Comparison of ENCODE assay signal across 9 mouse cellular contexts in genomic region chr12:51729058-51729457, GRCm38 (mm10). TPM values are rescaled to one million over a fixed set of nuclear protein-coding genes. Genes with fewer than 3 reads are reported as not detected.
DNase-seq lines count a peak whose midpoint lies in the region; ATAC-seq and TF ChIP-seq lines count a peak whose summit lies in the region.
"Had no signal": no experiment of that assay in that cellular context is flagged by ENCODE, and none has a peak within 500 bp of the region (broad histone marks: within the 10 kb centered on the region; RNA-seq: fewer than 3 reads in every experiment).

No protein-coding gene starts in this region.

- no peak for TF ChIP-seq EP300 in stomach, postnatal 0 days (optimal IDR thresholded peaks at IDR 0.05)

- no peak overlapping the region for H3K27ac ChIP-seq in ES-E14 (ENCODE audit: insufficient read depth, low read depth, low read length, poor library complexity, severe bottlenecking)
- peak overlapping the region; percentile 77 for H3K27ac ChIP-seq in heart, embryonic 10.5 days
- H3K27ac ChIP-seq in stomach, postnatal 0 days (replicated peaks), result peak overlapping the region; percentile 77

- H3K4me3 ChIP-seq in ES-E14 (ENCODE audit: insufficient read depth in 1 of 2, low read depth in 1 of 2, low read length in 2 of 2, poor library complexity in 1 of 2, severe bottlenecking in 1 of 2), result peak overlapping the region in 1 of 2 experiments; percentile 8; a peak in 3 of 4 replicates
- H3K4me3 ChIP-seq in heart, embryonic 10.5 days, result no peak overlapping the region
- no peak overlapping the region for H3K4me3 ChIP-seq in stomach, postnatal 0 days (ENCODE audit: low read depth, low read length)
- H3K4me3 ChIP-seq: embryonic facial prominence, embryonic 12.5 days had no signal

- in situ Hi-C loops in ES-E14 (cut with MboI; ENCODE audit: low sequenced_read_pairs in 2 of 2, unreplicated experiment in 2 of 2), result no loop called here

- H3K4me2 ChIP-seq in stomach, postnatal 0 days (replicated peaks; ENCODE audit: low read depth), result no peak overlapping the region
- H3K4me2 ChIP-seq: embryonic facial prominence, embryonic 12.5 days had no signal

- H3K9ac ChIP-seq in ES-E14 (ENCODE audit: insufficient read depth, low read depth, low read length, poor library complexity, severe bottlenecking), result peak overlapping the region; percentile 12; the same call in 1 of the 2 replicates
- H3K9ac ChIP-seq in stomach, postnatal 0 days (ENCODE audit: low read length), result no peak overlapping the region
- H3K9ac ChIP-seq: embryonic facial prominence, embryonic 12.5 days had no signal

- peak; percentile 31; the same call in 1 of the 2 replicates for ATAC-seq in cerebellum, adult (ENCODE audit: insufficient number of reproducible peaks, low FRiP score, low TSS enrichment)
- peak; percentile 65; the same call in 1 of the 2 replicates for ATAC-seq in stomach, postnatal 0 days (ENCODE audit: low FRiP score, low TSS enrichment)
- no peak for ATAC-seq in erythroblast, adult 5-6 weeks (replicated peaks; ENCODE audit: low FRiP score, poor library complexity, severe bottlenecking)

- 38% methylated on average over 11 of the region's 11 CpGs for WGBS in heart, embryonic 10.5 days
- 54% methylated on average over 11 of the region's 11 CpGs for WGBS in stomach, postnatal 0 days

- peaks cover under 1% of the 10 kb centered on the region; the same call in 1 of the 2 replicates for H3K36me3 ChIP-seq in ES-E14 (ENCODE audit: control insufficient read depth, insufficient read depth, low read length, poor library complexity, severe bottlenecking)
- H3K36me3 ChIP-seq in heart, embryonic 10.5 days, result peaks cover 23% of the 10 kb centered on the region
- H3K36me3 ChIP-seq in stomach, postnatal 0 days (ENCODE audit: control insufficient read depth, insufficient read depth, low read length), result peaks cover 3% of the 10 kb centered on the region; the same call in 1 of the 2 replicates

- H3K27me3 ChIP-seq in heart, embryonic 10.5 days (ENCODE audit: insufficient read depth, poor library complexity, severe bottlenecking), result no peaks in the 10 kb centered on the region
- no peaks in the 10 kb centered on the region for H3K27me3 ChIP-seq in stomach, postnatal 0 days (ENCODE audit: control insufficient read depth, insufficient read depth, low read length)
- H3K27me3 ChIP-seq: embryonic facial prominence, embryonic 12.5 days had no signal

- no peaks in the 10 kb centered on the region for H3K4me1 ChIP-seq in ES-E14 (ENCODE audit: control insufficient read depth in 2 of 2, insufficient read depth in 2 of 2, low read length in 2 of 2, poor library complexity in 1 of 2)
- H3K4me1 ChIP-seq in heart, embryonic 10.5 days, result peaks cover 16% of the 10 kb centered on the region
- H3K4me1 ChIP-seq in stomach, postnatal 0 days (replicated peaks; ENCODE audit: control insufficient read depth, insufficient read depth), result peaks cover 1% of the 10 kb centered on the region; the same call in 1 of the 2 replicates
- H3K4me1 ChIP-seq: embryonic facial prominence, embryonic 12.5 days had no signal

- TF ChIP-seq CTCF in stomach, postnatal 0 days (IDR thresholded peaks at IDR 0.05; ENCODE audit: low read depth), result no peak

- no peaks in the 10 kb centered on the region for H3K9me3 ChIP-seq in ES-E14 (ENCODE audit: control insufficient read depth, insufficient read depth, low read depth, low read length)
- H3K9me3 ChIP-seq in heart, embryonic 10.5 days, result no peaks in the 10 kb centered on the region
- no peaks in the 10 kb centered on the region for H3K9me3 ChIP-seq in stomach, postnatal 0 days (ENCODE audit: control insufficient read depth, low read length)
- H3K9me3 ChIP-seq: embryonic facial prominence, embryonic 12.5 days had no signal

- DNase-seq in cerebellum, postnatal 10 days, result no peak
- no peak for DNase-seq in ES-E14 (ENCODE audit: low read depth, low spot score)
- DNase-seq in heart, embryonic 10.5 days (ENCODE audit: low spot score), result no peak
- DNase-seq in kidney, postnatal 25 days, result peak; percentile 62 to 77
- no peak for DNase-seq in stomach, postnatal 0 days (ENCODE audit: low spot score)
- DNase-seq in cerebellum, adult 11 months, result no peak

TF ChIP-seq in ES-E14, 5 proteins besides CTCF, POLR2A, EP300 and RAD21:
- TF ChIP-seq MAFK (IDR thresholded peaks at IDR 0.05; ENCODE audit: insufficient read depth, low read depth, low read length), result no peak
- TF ChIP-seq CHD2 (IDR thresholded peaks at IDR 0.05; ENCODE audit: low read depth, low read length), result no peak
- no peak for TF ChIP-seq HCFC1 (IDR thresholded peaks at IDR 0.05; ENCODE audit: borderline replicate concordance, insufficient read depth, low read length)
- TF ChIP-seq ZC3H11A (IDR thresholded peaks at IDR 0.05; ENCODE audit: borderline replicate concordance, low read depth, low read length), result no peak
- TF ChIP-seq ZNF384 (IDR thresholded peaks at IDR 0.05; ENCODE audit: low read depth, low read length), result no peak

RNA-seq across cellular contexts. Expression of gene Strn3, which starts 37.4 kb away (rescaled TPM):
- 53.3 and 76.0 TPM in 2 replicates for total RNA-seq in ES-E14 (2012; rRNA removed)
- 37.6 and 39.3 TPM in 2 replicates for polyA plus RNA-seq in heart, embryonic 10.5 days (2016; fragmentation: Nextera tagmentation; extraction: Ambion mirVana)
- 25.7 and 26.0 TPM in 2 replicates for polyA plus RNA-seq in stomach, postnatal 0 days (2015; fragmentation: Nextera tagmentation; extraction: Ambion mirVana)
- 26.3 and 34.3 TPM in 2 replicates for total RNA-seq in erythroblast, adult 5-6 weeks (2015; ENCODE audit: low replicate concordance)
- total RNA-seq in erythroblast, adult 5-6 weeks (2017; ENCODE audit: low replicate concordance), result 77.8 and 81.8 TPM in 2 replicates

RNA-seq across cellular contexts. Expression of gene Ap4s1, which starts 38.2 kb away (rescaled TPM):
- total RNA-seq in ES-E14 (2012; rRNA removed), result 6.3 and 11.0 TPM in 2 replicates
- 34.9 and 36.2 TPM in 2 replicates for polyA plus RNA-seq in heart, embryonic 10.5 days (2016; fragmentation: Nextera tagmentation; extraction: Ambion mirVana)
- polyA plus RNA-seq in stomach, postnatal 0 days (2015; fragmentation: Nextera tagmentation; extraction: Ambion mirVana), result 28.8 and 30.3 TPM in 2 replicates
- 14.0 and 23.6 TPM in 2 replicates for total RNA-seq in erythroblast, adult 5-6 weeks (2015; ENCODE audit: low replicate concordance)
- 14.4 and 16.4 TPM in 2 replicates for total RNA-seq in erythroblast, adult 5-6 weeks (2017; ENCODE audit: low replicate concordance)

Comparison
In these comparisons a context has a peak if more than half of its experiments do, and no peak if none do; other contexts are left out.
1. DNase-seq: peak in kidney, postnatal 25 days (2 of 2); none in cerebellum, postnatal 10 days (0 of 2), ES-E14 (single experiment), heart, embryonic 10.5 days (single experiment), stomach, postnatal 0 days (single experiment) and cerebellum, adult 11 months (single experiment).